Mouse (Mus musculus): ENCODE results near the gene Adamtsl1.

GRCm38 (mm10) chr4:85762684-85763083, 248.7 kb downstream of the Adamtsl1 start:
- TF ChIP-seq CTCF (IDR thresholded peaks at IDR 0.05; ENCODE audit: control insufficient read depth, insufficient read depth, low read length) (no peak), POLR2A (IDR thresholded peaks at IDR 0.05; ENCODE audit: borderline replicate concordance, control insufficient read depth, low read depth, low read length) (no peak)

Measured in bone marrow, adult 2 months (tissue).